Mouse (Mus musculus) liver, embryonic 15.5 days (tissue): ENCODE results near the gene Zdhhc18. TPM values are rescaled to one million over a fixed set of nuclear protein-coding genes. Genes with fewer than 3 reads are reported as not detected.

Experiments used
- ATAC-seq: fragments of 200-750 bp; cut with Nextera tagmentation; 2 replicates; pipeline ENCODE4 v1.8.0; 2017; ENCODE audit warnings: moderate number of reproducible peaks, mild to moderate bottlenecking, moderate library complexity; ENCODE audit not compliant: insufficient read depth
- H3K27ac ChIP-seq: fragments of 300-500 bp; sonication (generic); replicated peaks from 2 replicates; pipeline ENCODE4 v1.5.1; 2015; ENCODE audit warnings: mild to moderate bottlenecking, inconsistent platforms
- H3K27me3 ChIP-seq: fragments of 300-500 bp; sonication (generic); 2 replicates; pipeline ENCODE4 v1.6.1; 2015; ENCODE audit warnings: mild to moderate bottlenecking, inconsistent platforms
- H3K36me3 ChIP-seq: fragments of 300-500 bp; sonication (generic); replicated peaks from 2 replicates; pipeline ENCODE4 v1.6.1; 2015; ENCODE audit warnings: moderate library complexity, mild to moderate bottlenecking, inconsistent platforms
- H3K4me1 ChIP-seq: fragments of 300-500 bp; sonication (generic); replicated peaks from 2 replicates; pipeline ENCODE4 v1.6.1; 2015; ENCODE audit warnings: inconsistent platforms
- H3K4me2 ChIP-seq: fragments of 300-500 bp; sonication (generic); 2 replicates; pipeline ENCODE4 v1.6.1; 2015; ENCODE audit warnings: moderate library complexity, mild to moderate bottlenecking, inconsistent platforms
- H3K4me3 ChIP-seq: fragments of 300-500 bp; sonication (generic); replicated peaks from 2 replicates; pipeline ENCODE4 v1.5.1; 2015; ENCODE audit warnings: mild to moderate bottlenecking, inconsistent platforms
- H3K9ac ChIP-seq: fragments of 300-500 bp; sonication (generic); 2 replicates; pipeline ENCODE4 v1.6.1; 2015; ENCODE audit warnings: moderate library complexity, mild to moderate bottlenecking, inconsistent platforms
- H3K9me3 ChIP-seq: fragments of 300-500 bp; sonication (generic); replicated peaks from 2 replicates; pipeline ENCODE4 v1.6.1; 2016; ENCODE audit warnings: inconsistent platforms
- WGBS: fragments of 180-500 bp; shearing (Covaris S2); methylation state at CpG from one replicate; pipeline ENCODE4 v1.1.7; 2015; ENCODE audit warnings: mixed read lengths; ENCODE audit not compliant: insufficient replicate concordance; 5-methylcytosine and 5-hydroxymethylcytosine counted together
- polyA plus RNA-seq: library from polyadenylated mRNA; unstranded; fragments of >200 nt; fragmentation: Nextera tagmentation; extraction: Ambion mirVana; gene quantifications from 2 replicates; pipeline ENCODE4 v1.2.1, GENCODE M21; 2015

The Zdhhc18 gene
- polyA plus RNA-seq, 1 experiment from 2014 or later, result 1.2 TPM

- Histone ChIP-seq H3K9me3 (no peaks in the 10 kb centered on the region), H3K4me1 (peaks cover 81% of the 10 kb centered on the region), H3K4me2 (peak overlapping the region; percentile 90), H3K27me3 (no peaks in the 10 kb centered on the region), H3K4me3 (peak overlapping the region; percentile 77; the same call in 1 of the 2 replicates), H3K27ac (peak overlapping the region; percentile 98), H3K9ac (peak overlapping the region; percentile 93; the same call in 1 of the 2 replicates), H3K36me3 (peaks cover 9% of the 10 kb centered on the region)
- no peak for ATAC-seq
- WGBS, result 22% methylated on average over 8 of the region's 8 CpGs
These were observed 24.4 kb upstream of the Zdhhc18 start for GRCm38 (mm10) chr4:133674331-133674695.

- no peaks in the 10 kb centered on the region for H3K9me3 ChIP-seq
- peak overlapping the region; percentile 77 for H3K4me3 ChIP-seq
- no peak for ATAC-seq
- peak overlapping the region; percentile 90 for H3K4me2 ChIP-seq
- 5% methylated on average over 10 of the region's 10 CpGs for WGBS
- peak overlapping the region; percentile 93 for H3K9ac ChIP-seq
- H3K4me1 ChIP-seq, result peaks cover 81% of the 10 kb centered on the region
- H3K36me3 ChIP-seq, result peaks cover 6% of the 10 kb centered on the region; the same call in 1 of the 2 replicates
- H3K27ac ChIP-seq, result peak overlapping the region; percentile 98
- no peaks in the 10 kb centered on the region for H3K27me3 ChIP-seq
These were observed 23.8 kb upstream of the Zdhhc18 start for GRCm38 (mm10) chr4:133673666-133674330.

GRCm38 (mm10) chr4:133672845-133673647 lies 23.1 kb upstream of the Zdhhc18 start:
- Histone ChIP-seq H3K36me3 (0 out of 2 replicates have a peak, but pooled peaks cover 3% of the 10 kb centered on the region), H3K27me3 (no peaks in the 10 kb centered on the region), H3K27ac (peak overlapping the region; percentile 98), H3K9ac (peak overlapping the region; percentile 93), H3K9me3 (no peaks in the 10 kb centered on the region), H3K4me2 (peak overlapping the region; percentile 90), H3K4me1 (peaks cover 78% of the 10 kb centered on the region), H3K4me3 (peak overlapping the region; percentile 77)
- ATAC-seq, result peak; percentile 40
- under 1% methylated on average over 24 of the region's 24 CpGs for WGBS

- Histone ChIP-seq H3K27ac (peak within 1 kb of the TSS; percentile 98), H3K4me1 (peaks cover 70% of the 10 kb centered on the region), H3K27me3 (no peaks in the 10 kb centered on the region), H3K4me2 (peak within 1 kb of the TSS; percentile 90), H3K36me3 (0 out of 2 replicates have a peak, but pooled peaks cover 8% of the 10 kb centered on the region), H3K9ac (peak within 1 kb of the TSS; percentile 93), H3K4me3 (peak within 1 kb of the TSS; percentile 77), H3K9me3 (no peaks in the 10 kb centered on the region)
- ATAC-seq, result peak; percentile 86
- under 1% methylated on average over 75 of the region's 76 CpGs for whole genome bisulfite sequencing
These were observed 22.2 kb upstream of the Zdhhc18 start, which contains the start of gene Pigv for GRCm38 (mm10) chr4:133671881-133672844. Gene Pigv (minus strand): TSS chr4:133672647.

- H3K4me3 ChIP-seq, result peak overlapping the region; percentile 77
- ATAC-seq, result no peak
- peaks cover 63% of the 10 kb centered on the region for H3K4me1 ChIP-seq
- peak overlapping the region; percentile 98 for H3K27ac ChIP-seq
- peak overlapping the region; percentile 90 for H3K4me2 ChIP-seq
- 2% methylated on average over 13 of the region's 13 CpGs for WGBS
- peak overlapping the region; percentile 93 for H3K9ac ChIP-seq
- H3K9me3 ChIP-seq, result no peaks in the 10 kb centered on the region
- H3K27me3 ChIP-seq, result no peaks in the 10 kb centered on the region
- 0 out of 2 replicates have a peak, but pooled peaks cover 11% of the 10 kb centered on the region for H3K36me3 ChIP-seq
These were observed 21.4 kb upstream of the Zdhhc18 start for GRCm38 (mm10) chr4:133671184-133671880.

GRCm38 (mm10) chr4:133669652-133670210 lies 19.8 kb upstream of the Zdhhc18 start:
- no peak overlapping the region for H3K9ac ChIP-seq
- no peaks in the 10 kb centered on the region for H3K9me3 ChIP-seq
- WGBS, result 55% methylated on average over 6 of the region's 6 CpGs

GRCm38 (mm10) chr4:133668537-133668936 lies 18.6 kb upstream of the Zdhhc18 start:
- Histone ChIP-seq H3K4me2 (no peak overlapping the region), H3K4me1 (peaks cover 44% of the 10 kb centered on the region), H3K36me3 (peaks cover 24% of the 10 kb centered on the region; the same call in 1 of the 2 replicates), H3K27me3 (no peaks in the 10 kb centered on the region), H3K9me3 (no peaks in the 10 kb centered on the region), H3K27ac (no peak overlapping the region), H3K9ac (no peak overlapping the region), H3K4me3 (no peak overlapping the region)
- WGBS, result 75% methylated on average over 3 of the region's 3 CpGs
- no peak for ATAC-seq

More at GRCm38 (mm10) chr4:133669652-133670210, 19.8 kb upstream of the Zdhhc18 start:
- H3K27ac ChIP-seq, result no peak overlapping the region
- H3K4me3 ChIP-seq, result no peak overlapping the region
- peaks cover 56% of the 10 kb centered on the region for H3K4me1 ChIP-seq
- ATAC-seq, result no peak
- H3K27me3 ChIP-seq, result no peaks in the 10 kb centered on the region
- H3K36me3 ChIP-seq, result peaks cover 20% of the 10 kb centered on the region; the same call in 1 of the 2 replicates
- no peak overlapping the region for H3K4me2 ChIP-seq

- ATAC-seq, result 0 out of 2 replicates have a peak, but pooled peaks have one; percentile 18
- peaks cover 25% of the 10 kb centered on the region for H3K4me1 ChIP-seq
- H3K36me3 ChIP-seq, result peaks cover 31% of the 10 kb centered on the region
- H3K9ac ChIP-seq, result no peak overlapping the region
- H3K9me3 ChIP-seq, result no peaks in the 10 kb centered on the region
- no peak overlapping the region for H3K4me2 ChIP-seq
- H3K4me3 ChIP-seq, result no peak overlapping the region
- 26% methylated on average over 6 of the region's 6 CpGs for WGBS
- H3K27me3 ChIP-seq, result no peaks in the 10 kb centered on the region
- H3K27ac ChIP-seq, result peak overlapping the region; percentile 53
These were observed 16.2 kb upstream of the Zdhhc18 start for GRCm38 (mm10) chr4:133666199-133666598.

- no peak overlapping the region for H3K27ac ChIP-seq
- no peak overlapping the region for H3K9ac ChIP-seq
- no peak overlapping the region for H3K4me3 ChIP-seq
- ATAC-seq, result no peak
- peaks cover 31% of the 10 kb centered on the region for H3K36me3 ChIP-seq
- peaks cover 26% of the 10 kb centered on the region for H3K4me1 ChIP-seq
- 53% methylated on average over 11 of the region's 11 CpGs for WGBS
- H3K27me3 ChIP-seq, result no peaks in the 10 kb centered on the region
- H3K9me3 ChIP-seq, result no peaks in the 10 kb centered on the region
- H3K4me2 ChIP-seq, result no peak overlapping the region
These were observed 15.2 kb upstream of the Zdhhc18 start for GRCm38 (mm10) chr4:133665118-133665517.

GRCm38 (mm10) chr4:133662945-133663344 lies 13.0 kb upstream of the Zdhhc18 start:
- H3K36me3 ChIP-seq, result peaks cover 27% of the 10 kb centered on the region
- no peak overlapping the region for H3K4me3 ChIP-seq
- H3K4me1 ChIP-seq, result peaks cover 38% of the 10 kb centered on the region
- H3K9me3 ChIP-seq, result no peaks in the 10 kb centered on the region
- 63% methylated on average over 8 of the region's 8 CpGs for WGBS
- no peak overlapping the region for H3K9ac ChIP-seq
- no peak overlapping the region for H3K27ac ChIP-seq
- no peak overlapping the region for H3K4me2 ChIP-seq
- H3K27me3 ChIP-seq, result no peaks in the 10 kb centered on the region
- no peak for ATAC-seq
